Mouse (Mus musculus) embryonic facial prominence, embryonic 14.5 days (tissue): ENCODE measurements around the gene Smc3. TPM values are rescaled to one million over a fixed set of nuclear protein-coding genes. Genes with fewer than 3 reads are reported as not detected.
"Not testable (repeated sequence)": the region's sequence is repeated elsewhere in the genome, so short reads cannot be mapped to it uniquely, and the experiment has no call there.

Experiments
- ATAC-seq: fragments of 200-750 bp; cut with Nextera tagmentation; 2 replicates; pipeline ENCODE4 v1.8.0; 2017; ENCODE audit warnings: low read depth, moderate number of reproducible peaks, moderate TSS enrichment
- DNase-seq: peaks from one replicate; pipeline ENCODE4 v3.0.0-alpha.2; 2015; ENCODE audit warnings: low spot score
- H3K27ac ChIP-seq: fragments of 300-500 bp; sonication (generic); replicated peaks from 2 replicates; pipeline ENCODE4 v1.5.1; 2014; ENCODE audit warnings: low read depth, mild to moderate bottlenecking, low read length, moderate library complexity
- H3K27me3 ChIP-seq: fragments of 300-500 bp; sonication (generic); replicated peaks from 2 replicates; pipeline ENCODE4 v1.6.1; 2014; ENCODE audit warnings: low read length; ENCODE audit not compliant: control insufficient read depth, insufficient read depth
- H3K36me3 ChIP-seq: fragments of 300-500 bp; sonication (generic); 2 replicates; pipeline ENCODE4 v1.6.1; 2014; ENCODE audit warnings: low read length, mixed read lengths; ENCODE audit not compliant: control insufficient read depth, insufficient read depth
- H3K4me1 ChIP-seq: fragments of 300-500 bp; sonication (generic); 2 replicates; pipeline ENCODE4 v1.6.1; 2014; ENCODE audit warnings: antibody characterized with exemption, low read length; ENCODE audit not compliant: control insufficient read depth, insufficient read depth
- H3K4me2 ChIP-seq: fragments of 300-500 bp; sonication (generic); 2 replicates; pipeline ENCODE4 v1.6.1; 2014; ENCODE audit warnings: low read depth, mild to moderate bottlenecking, low read length, moderate library complexity, mixed read lengths
- H3K4me3 ChIP-seq: fragments of 300-500 bp; sonication (generic); 2 replicates; pipeline ENCODE4 v1.5.1; 2014; ENCODE audit warnings: low read depth, mild to moderate bottlenecking, low read length
- H3K9ac ChIP-seq: fragments of 300-500 bp; sonication (generic); 2 replicates; pipeline ENCODE4 v1.6.1; 2014; ENCODE audit warnings: low read depth, mild to moderate bottlenecking, low read length, moderate library complexity, mixed read lengths
- H3K9me3 ChIP-seq: fragments of 300-500 bp; sonication (generic); 2 replicates; pipeline ENCODE4 v1.6.1; 2016; ENCODE audit warnings: low read length; ENCODE audit not compliant: control insufficient read depth
- WGBS: fragments of 180-500 bp; shearing (Covaris S2); extraction: QIAGEN DNeasy Blood & Tissue Kit; methylation state at CpG from one replicate; pipeline ENCODE4 v1.1.7; 2014; 5-methylcytosine and 5-hydroxymethylcytosine counted together
- polyA plus RNA-seq: library from polyadenylated mRNA; unstranded; fragments of >200 nt; fragmentation: Nextera tagmentation; extraction: Ambion mirVana; gene quantifications from 2 replicates; pipeline ENCODE4 v1.2.1, GENCODE M21; 2014

Smc3 gene
- polyA plus RNA-seq, 1 experiment from 2014 or later: 58.4 TPM

DNA sequence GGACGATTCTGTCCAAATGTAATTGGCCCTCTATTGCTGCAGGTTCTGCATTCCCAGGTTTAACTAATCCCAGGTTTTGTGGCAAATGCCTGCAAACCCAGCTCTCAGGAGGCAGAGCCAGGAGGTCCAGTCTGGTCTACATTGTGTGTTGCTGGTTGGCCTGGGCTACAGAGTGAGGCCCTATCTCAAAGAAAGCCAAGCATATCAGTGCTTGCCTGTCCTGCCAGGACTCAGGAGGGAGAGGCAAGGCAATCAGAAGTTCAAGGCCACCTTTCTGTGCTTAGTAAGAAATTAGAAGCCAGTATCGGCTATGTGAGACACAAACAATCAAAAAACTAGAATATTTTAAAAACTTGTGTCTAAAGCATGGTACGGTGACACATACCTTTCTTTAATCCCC lies 27.0 kb upstream of the Smc3 start:
- H3K4me3 ChIP-seq: no peak overlapping the region
- no peaks in the 10 kb centered on the region for H3K9me3 ChIP-seq
- H3K9ac ChIP-seq: no peak overlapping the region
- H3K4me2 ChIP-seq: no peak overlapping the region
- no peak overlapping the region for H3K27ac ChIP-seq
- DNase-seq: no peak
- no peaks in the 10 kb centered on the region; the same call in 1 of the 2 replicates for H3K4me1 ChIP-seq
- no peak for ATAC-seq
- H3K27me3 ChIP-seq: no peaks in the 10 kb centered on the region
- 73% methylated on average over 3 of the region's 3 CpGs for WGBS
- H3K36me3 ChIP-seq: no peaks in the 10 kb centered on the region

DNA sequence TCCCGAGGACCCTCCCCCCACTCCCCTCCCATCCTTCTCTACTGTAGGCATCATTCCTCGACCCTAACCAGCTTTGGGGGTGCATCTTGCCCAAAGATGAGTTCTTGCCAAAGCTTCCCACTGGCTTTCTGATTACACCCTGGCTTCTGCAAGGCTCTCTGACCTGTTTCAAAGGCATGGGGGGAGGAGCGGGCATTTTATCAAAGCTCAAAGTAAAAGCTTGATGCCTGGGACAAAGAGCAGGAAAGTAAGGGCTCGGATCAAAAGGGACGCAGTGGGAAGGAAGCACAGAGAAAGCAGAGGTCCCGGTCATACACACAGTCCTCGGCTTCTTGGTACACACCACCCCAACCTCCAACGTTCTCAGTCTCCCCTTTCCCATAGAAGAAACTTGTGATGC lies 26.1 kb upstream of the Smc3 start:
- no peak overlapping the region for H3K27ac ChIP-seq
- no peak overlapping the region for H3K4me2 ChIP-seq
- H3K27me3 ChIP-seq: no peaks in the 10 kb centered on the region
- WGBS: 68% methylated on average over 8 of the region's 8 CpGs
- ATAC-seq (no peak), DNase-seq (no peak)
- no peak overlapping the region for H3K4me3 ChIP-seq
- H3K4me1 ChIP-seq: no peaks in the 10 kb centered on the region; the same call in 1 of the 2 replicates
- H3K36me3 ChIP-seq: no peaks in the 10 kb centered on the region
- no peak overlapping the region for H3K9ac ChIP-seq
- H3K9me3 ChIP-seq: no peaks in the 10 kb centered on the region

DNA sequence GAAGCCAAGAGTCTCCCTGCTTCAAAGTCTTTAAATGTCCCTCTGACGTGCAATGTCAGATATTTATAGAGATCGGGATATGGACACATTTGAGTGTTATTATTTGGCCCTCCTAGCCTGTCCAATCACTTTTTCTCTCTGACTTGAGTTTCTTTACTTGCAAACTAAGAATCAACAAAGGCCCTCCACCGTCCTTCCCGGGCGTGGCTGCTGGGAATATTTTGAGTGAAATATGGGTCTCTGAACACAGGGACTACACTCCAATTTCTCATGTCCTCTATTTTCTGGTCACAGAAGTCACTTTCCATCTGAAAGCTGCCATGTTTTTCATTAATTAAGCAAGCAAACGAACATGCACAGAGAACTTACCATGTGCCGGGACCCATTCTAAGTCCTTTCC lies 25.7 kb upstream of the Smc3 start:
- Histone ChIP-seq H3K27me3 (no peaks in the 10 kb centered on the region), H3K4me1 (no peaks in the 10 kb centered on the region; the same call in 1 of the 2 replicates), H3K9me3 (no peaks in the 10 kb centered on the region), H3K4me2 (no peak overlapping the region), H3K4me3 (no peak overlapping the region), H3K27ac (no peak overlapping the region), H3K9ac (no peak overlapping the region), H3K36me3 (no peaks in the 10 kb centered on the region)
- no peak for DNase-seq
- no peak for ATAC-seq
- WGBS: 87% methylated on average over 7 of the region's 7 CpGs

DNA sequence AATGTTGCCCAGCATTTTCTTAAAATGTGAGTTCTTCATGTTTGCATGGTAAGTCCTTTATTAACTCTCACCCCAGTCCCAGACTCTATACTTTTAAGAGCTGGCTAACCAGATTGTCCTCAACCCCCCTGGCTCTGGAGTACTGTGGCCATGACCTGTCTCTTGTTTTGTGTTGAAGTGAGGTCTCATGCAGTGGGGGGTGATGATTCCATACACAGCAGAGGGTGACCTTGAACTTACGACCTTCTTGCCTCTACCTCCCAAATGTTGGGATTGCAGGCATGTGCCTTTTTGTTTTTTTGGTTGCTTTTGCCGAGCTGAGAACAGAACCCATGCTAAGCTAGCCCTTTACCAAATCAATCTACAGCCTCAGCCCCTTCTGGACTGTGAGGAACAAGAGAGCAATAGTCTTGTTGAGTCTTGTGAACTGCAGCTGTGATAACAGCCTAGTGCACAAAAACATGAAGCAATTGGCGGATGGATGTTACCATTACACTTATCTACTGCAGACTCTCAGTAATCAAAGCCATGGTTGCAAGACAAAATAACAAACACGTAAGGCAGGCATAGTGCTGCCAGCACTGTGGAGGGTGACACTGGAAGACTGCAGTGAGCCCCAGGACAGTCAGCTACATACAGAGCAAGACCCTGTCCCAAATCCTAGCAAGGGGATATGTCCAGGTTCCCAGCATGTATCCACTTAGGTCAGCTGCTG lies 24.7 kb upstream of the Smc3 start:
- H3K36me3 ChIP-seq: no peaks in the 10 kb centered on the region
- H3K27me3 ChIP-seq: no peaks in the 10 kb centered on the region
- H3K27ac ChIP-seq: no peak overlapping the region
- H3K4me3 ChIP-seq: no peak overlapping the region
- H3K9me3 ChIP-seq: no peaks in the 10 kb centered on the region
- DNase-seq: no peak
- WGBS: 74% methylated on average over 4 of the region's 4 CpGs
- ATAC-seq: no peak
- H3K4me1 ChIP-seq: no peaks in the 10 kb centered on the region; the same call in 1 of the 2 replicates
- H3K9ac ChIP-seq: no peak overlapping the region
- H3K4me2 ChIP-seq: no peak overlapping the region

DNA sequence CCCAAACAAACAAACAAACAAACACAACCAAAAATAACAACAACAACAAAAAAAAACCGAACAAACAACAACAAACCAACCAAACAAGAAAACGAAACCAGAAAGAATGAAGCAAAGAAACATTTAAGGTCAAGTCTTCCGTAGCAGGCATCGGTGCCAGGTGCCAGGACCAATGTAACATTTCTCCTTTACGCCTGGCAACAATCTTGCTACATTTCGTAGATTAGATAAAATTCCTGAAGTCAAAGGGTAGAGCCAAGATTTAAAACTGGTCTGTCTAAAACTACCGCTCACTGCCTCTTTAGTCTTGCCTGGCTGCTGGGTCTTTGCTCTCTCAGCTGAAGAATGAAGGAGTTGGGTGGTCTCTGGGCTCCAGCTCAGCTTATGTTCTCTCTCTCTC lies 24.1 kb upstream of the Smc3 start:
- no peak for DNase-seq

DNA sequence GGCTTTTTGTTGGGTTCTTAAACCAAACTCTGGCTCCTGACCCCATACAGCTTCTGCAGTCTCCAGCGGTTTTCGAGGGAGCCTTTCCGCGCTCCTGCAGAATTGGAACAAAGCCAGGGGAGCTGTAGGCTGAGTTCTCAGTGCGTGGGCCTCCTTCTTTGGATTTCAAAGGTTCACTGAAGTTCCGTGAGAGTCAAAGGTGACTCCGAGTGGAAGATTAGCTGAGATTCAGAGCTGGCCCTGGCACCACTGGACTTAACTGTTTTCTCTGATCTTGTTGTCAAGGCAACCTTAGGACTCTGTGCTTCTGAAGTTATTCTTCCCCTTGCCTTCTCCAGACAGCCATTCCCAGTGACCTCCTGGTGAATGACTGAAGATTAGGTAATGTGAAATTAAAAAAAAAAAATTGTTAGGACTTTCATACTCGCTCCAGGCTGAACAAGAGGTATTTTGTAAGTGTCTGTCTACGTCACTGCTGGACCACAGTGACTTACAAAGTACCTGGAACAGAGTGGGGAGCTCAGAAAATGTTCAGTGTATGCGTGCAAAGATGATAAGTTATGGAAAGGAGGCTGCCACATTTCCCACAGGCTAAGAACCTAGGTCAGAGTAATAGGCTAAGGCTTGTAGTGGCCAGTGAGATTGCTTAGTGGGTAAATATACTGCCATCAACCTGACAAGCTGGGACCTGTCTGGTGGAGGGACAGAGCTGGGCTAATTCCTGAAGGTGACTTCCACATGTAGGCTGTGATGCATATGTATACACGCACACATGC lies 23.0 kb upstream of the Smc3 start:
- H3K27me3 ChIP-seq: no peaks in the 10 kb centered on the region
- H3K9me3 ChIP-seq: no peaks in the 10 kb centered on the region
- no peaks in the 10 kb centered on the region for H3K4me1 ChIP-seq
- DNase-seq (no peak), ATAC-seq (no peak)
- no peaks in the 10 kb centered on the region for H3K36me3 ChIP-seq
- no peak overlapping the region for H3K9ac ChIP-seq
- H3K4me3 ChIP-seq: no peak overlapping the region
- no peak overlapping the region for H3K27ac ChIP-seq
- 56% methylated on average over 11 of the region's 11 CpGs for WGBS
- no peak overlapping the region for H3K4me2 ChIP-seq

More for the DNA sequence above, 24.1 kb upstream of the Smc3 start:
- no peak overlapping the region for H3K27ac ChIP-seq
- no peak for ATAC-seq
- no peaks in the 10 kb centered on the region for H3K9me3 ChIP-seq
- H3K4me3 ChIP-seq: no peak overlapping the region
- WGBS: 72% methylated on average over 7 of the region's 7 CpGs
- no peak overlapping the region for H3K4me2 ChIP-seq
- H3K27me3 ChIP-seq: no peaks in the 10 kb centered on the region
- H3K36me3 ChIP-seq: no peaks in the 10 kb centered on the region
- no peaks in the 10 kb centered on the region; the same call in 1 of the 2 replicates for H3K4me1 ChIP-seq
- no peak overlapping the region for H3K9ac ChIP-seq

DNA sequence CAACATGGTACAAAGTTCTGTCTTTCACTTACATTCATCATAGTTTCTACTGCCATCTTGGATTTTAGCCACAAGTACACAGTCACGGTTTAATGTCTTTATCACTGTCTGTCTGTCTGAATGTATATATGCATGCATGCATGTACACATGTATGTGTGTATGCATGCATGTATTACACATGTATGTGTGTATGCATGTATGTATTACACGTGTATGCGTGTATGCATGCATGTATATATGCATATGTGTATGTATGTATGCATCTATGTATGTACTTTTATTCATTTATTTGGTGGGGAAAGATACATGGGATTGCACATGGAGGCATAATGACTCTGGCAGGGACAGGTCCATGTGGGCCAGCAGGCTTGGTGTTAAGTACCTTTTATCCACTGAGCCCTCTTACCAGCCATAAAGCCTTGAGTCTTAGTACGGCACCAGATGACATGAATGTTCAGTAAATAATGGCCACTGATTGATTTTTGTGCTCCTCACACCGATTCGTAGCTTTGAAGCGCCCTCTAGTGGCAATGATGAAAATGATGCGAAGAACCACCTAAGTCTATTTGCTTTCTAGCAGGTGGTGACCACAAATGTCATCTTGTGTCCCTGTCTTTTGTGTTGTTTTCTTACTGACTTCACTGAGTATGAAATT lies 21.5 kb upstream of the Smc3 start:
- no peak overlapping the region for H3K4me3 ChIP-seq
- H3K36me3 ChIP-seq: no peaks in the 10 kb centered on the region
- no peak overlapping the region for H3K4me2 ChIP-seq
- peak; percentile 81 for DNase-seq
- H3K4me1 ChIP-seq: no peaks in the 10 kb centered on the region
- no peaks in the 10 kb centered on the region for H3K27me3 ChIP-seq
- no peak overlapping the region for H3K9ac ChIP-seq
- peak; percentile 67; the same call in 1 of the 2 replicates for ATAC-seq
- H3K27ac ChIP-seq: no peak overlapping the region
- 12% methylated on average over 8 of the region's 8 CpGs for WGBS
- H3K9me3 ChIP-seq: no peaks in the 10 kb centered on the region

DNA sequence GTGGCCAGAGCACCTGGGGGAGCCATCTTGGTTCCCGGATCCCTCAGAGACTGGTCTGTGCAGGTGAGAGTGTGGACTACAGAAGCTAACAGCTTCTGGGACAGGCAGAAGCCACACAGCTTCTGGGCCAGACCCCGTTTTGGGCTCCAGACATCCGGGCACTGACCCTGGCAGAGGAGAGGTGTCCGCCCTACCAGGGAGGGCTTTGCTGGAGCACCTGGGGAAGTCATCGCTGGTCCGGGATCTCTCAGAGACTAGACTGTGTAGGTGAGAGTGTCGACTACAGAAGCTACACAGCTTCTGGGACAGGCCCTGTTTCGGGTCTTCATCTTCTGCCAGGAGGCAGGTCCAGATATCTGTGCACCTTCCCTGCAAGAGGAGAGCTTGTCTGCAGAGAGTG lies 19.9 kb upstream of the Smc3 start:
- not testable (repeated sequence) for H3K9ac ChIP-seq, ATAC-seq, H3K4me3 ChIP-seq, DNase-seq, H3K4me1 ChIP-seq, H3K36me3 ChIP-seq, H3K27me3 ChIP-seq, H3K4me2 ChIP-seq, H3K27ac ChIP-seq
- H3K9me3 ChIP-seq: peaks cover 12% of the 10 kb centered on the region
- 92% methylated on average over 6 of the region's 8 CpGs for WGBS
